Mouse (Mus musculus) C3H10T1/2 (cell line): ENCODE results near the gene Atxn2l. TPM values are rescaled to one million over a fixed set of nuclear protein-coding genes. Genes with fewer than 3 reads are reported as not detected.

Source experiments
- polyA plus RNA-seq, 2 experiments: library from polyadenylated mRNA; unstranded; fragments of >200 nt; fragmentation: generic; extraction: Trizol; gene quantifications; one replicate each; pipeline ENCODE4 v1.2.1; 2012; ENCODE audit warnings: missing spikeins in 2 of 2

The Atxn2l gene
- 10 to 100 TPM; 26.2 to 51.5 TPM for polyA plus RNA-seq

DNA sequence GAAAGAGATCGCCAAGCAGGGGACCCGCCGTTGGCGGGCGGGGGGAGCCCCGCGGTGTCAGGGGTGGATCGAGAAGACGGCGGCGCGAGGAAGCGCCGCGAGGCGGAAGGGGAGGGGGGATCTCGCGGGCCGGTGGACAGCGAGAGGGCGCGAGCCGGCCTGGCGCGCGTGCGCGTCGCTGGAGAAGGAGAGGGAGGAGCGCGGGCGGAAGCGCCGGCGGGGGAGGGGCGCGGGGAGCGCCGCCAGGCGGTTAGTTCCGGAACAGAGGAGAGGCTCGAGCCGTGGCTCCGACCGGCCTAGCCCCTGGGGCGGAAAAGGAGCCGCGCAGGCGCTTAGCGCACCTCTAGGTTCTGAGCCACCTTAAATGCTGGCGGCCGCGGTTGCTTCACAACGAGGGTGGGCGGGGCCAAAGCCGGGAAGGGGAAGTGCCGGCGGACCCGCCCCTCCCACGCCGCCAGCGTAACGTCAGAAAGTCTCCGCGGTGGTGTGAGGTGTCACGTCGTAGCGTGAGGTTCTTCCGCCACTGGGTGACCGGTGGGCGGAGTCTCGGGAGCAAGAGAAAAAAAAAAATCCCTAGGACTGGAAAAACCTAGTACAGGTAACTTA is at the start of gene Atxn2l:
TSS of gene Atxn2l (minus strand) at position 165 of the 606 bp plus-strand sequence.

DNA sequence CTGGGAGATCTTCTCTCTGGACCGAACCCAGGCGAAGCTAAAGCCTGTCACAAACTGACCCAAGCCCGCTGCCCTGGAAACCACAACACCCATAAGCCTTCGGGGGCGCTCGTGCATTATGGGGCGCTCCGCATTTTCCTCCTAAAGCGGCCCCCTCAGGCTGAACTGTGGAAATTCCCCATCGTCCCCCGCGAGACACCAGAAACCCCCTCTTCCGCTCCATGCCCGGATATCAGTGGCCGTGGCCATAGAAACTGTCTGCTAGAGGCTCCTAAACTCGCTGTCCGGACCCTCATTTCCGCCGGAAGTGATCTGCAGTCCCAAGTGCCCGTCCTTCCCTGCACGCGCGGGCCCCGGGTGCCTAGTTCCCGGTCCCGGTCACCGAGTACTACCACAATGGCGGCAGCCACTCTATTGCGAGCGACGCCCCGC is 16.2 kb downstream of the Atxn2l start, which contains the start of gene Tufm:
TSS of gene Tufm (plus strand) at position 310 of the 432 bp plus-strand sequence.

DNA sequence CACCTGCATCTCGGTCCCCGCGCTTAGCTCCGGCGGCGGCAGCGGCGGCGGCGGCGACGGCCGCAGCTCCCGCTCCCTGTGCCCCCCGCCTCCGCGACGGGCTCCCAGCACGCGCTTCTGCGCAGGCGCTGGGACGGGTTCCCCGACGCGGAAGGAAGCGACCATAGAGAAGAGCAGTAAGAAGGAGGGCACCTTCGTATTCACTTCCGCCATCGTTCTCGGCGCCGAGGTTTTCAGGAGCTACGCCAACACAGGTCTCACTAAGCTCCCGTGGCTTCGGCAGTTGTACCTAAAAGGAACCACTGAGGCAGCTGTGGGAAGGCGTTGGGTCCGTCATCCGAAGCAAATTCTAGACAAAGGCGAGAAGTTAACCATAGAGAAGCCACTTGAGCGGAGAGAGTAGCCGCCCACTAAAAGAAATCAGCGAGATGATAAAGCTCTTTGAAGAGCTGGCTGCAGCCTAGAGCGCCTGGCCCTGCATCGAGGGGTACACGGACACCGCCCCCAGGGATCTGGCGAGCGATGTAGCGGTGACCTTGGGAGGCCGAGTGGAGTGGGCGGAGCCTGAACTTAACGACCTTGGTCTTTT is 28.1 kb downstream of the Atxn2l start, which contains the start of gene Sh2b1:
TSS of gene Sh2b1 (minus strand) at position 432 of the 589 bp plus-strand sequence.

DNA sequence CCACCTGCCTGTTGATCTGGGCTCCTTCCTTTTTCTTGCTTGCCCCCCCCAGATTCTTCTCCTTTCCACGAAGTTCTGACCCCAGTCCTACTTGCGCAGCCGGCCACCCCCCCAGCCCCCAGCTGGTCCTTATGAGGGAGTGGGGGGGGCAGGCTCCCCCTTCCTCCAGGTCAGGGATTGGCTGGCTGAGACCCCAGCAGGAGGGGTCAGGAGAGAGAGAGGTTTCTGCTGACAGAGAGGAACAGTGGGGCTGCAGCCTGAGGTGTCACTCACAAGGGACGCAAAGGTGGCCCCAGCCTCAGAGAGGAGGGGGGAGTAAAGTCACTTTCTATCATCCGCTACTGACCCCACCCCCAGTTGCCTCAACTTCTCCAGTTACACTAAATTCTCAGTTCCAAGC is 40.2 kb downstream of the Atxn2l start, which contains the start of gene Atp2a1:
TSS of gene Atp2a1 (minus strand) at position 105 of the 400 bp plus-strand sequence.

Other genes starting within 250 kb of the Atxn2l start
- gene Sbk1, start 230.8 kb downstream of the Atxn2l start, polyA plus RNA-seq: 1 to 10 TPM; 2.4 to 7.4 TPM
- under 1 TPM; 0.06 to 0.24 TPM for gene Lat, start 133.9 kb downstream of the Atxn2l start, polyA plus RNA-seq
- gene Spns1, start 126.0 kb downstream of the Atxn2l start, polyA plus RNA-seq: 10 to 100 TPM; 29.3 to 68.5 TPM
- 1 to 10 TPM in 1 of 2 experiments, under 1 TPM in 1; 0.76 to 2.2 TPM for gene Nfatc2ip, start 106.7 kb downstream of the Atxn2l start, polyA plus RNA-seq
- not detected for gene Cd19, start 88.5 kb downstream of the Atxn2l start, polyA plus RNA-seq
- gene Rabep2, start 74.7 kb downstream of the Atxn2l start, polyA plus RNA-seq: 10 to 100 TPM; 11.8 to 23.9 TPM
- gene Atp2a1, start 40.3 kb downstream of the Atxn2l start, polyA plus RNA-seq: under 1 TPM; 0.06 to 0.48 TPM
- gene Sh2b1, start 28.0 kb downstream of the Atxn2l start, polyA plus RNA-seq: 10 to 100 TPM; 10.5 to 37.6 TPM
- 100 to 1,000 TPM; 113 to 212 TPM for gene Tufm, start 16.1 kb downstream of the Atxn2l start, polyA plus RNA-seq
- gene Eif3c, start 63.0 kb upstream of the Atxn2l start, polyA plus RNA-seq: 100 to 1,000 TPM in 1 of 2 experiments, 10 to 100 TPM in 1; 71.1 to 121 TPM
- under 1 TPM; 0.28 to 0.60 TPM for gene Apobr, start 81.5 kb upstream of the Atxn2l start, polyA plus RNA-seq
- gene Cln3, start 82.4 kb upstream of the Atxn2l start, polyA plus RNA-seq: under 1 TPM; 0.26 to 0.27 TPM
- not detected for gene Il27, start 91.5 kb upstream of the Atxn2l start, polyA plus RNA-seq
- 100 to 1,000 TPM in 1 of 2 experiments, 10 to 100 TPM in 1; 12.1 to 109 TPM for gene Nupr1, start 127.4 kb upstream of the Atxn2l start, polyA plus RNA-seq
- 10 to 100 TPM; 24.3 to 64.3 TPM for gene Sgf29, start 145.9 kb upstream of the Atxn2l start, polyA plus RNA-seq
- gene Sult1a1, start 173.0 kb upstream of the Atxn2l start, polyA plus RNA-seq: 10 to 100 TPM in 1 of 2 experiments, under 1 TPM in 1; 0.02 to 11.3 TPM
- gene Bola2, start 192.0 kb upstream of the Atxn2l start, polyA plus RNA-seq: 100 to 1,000 TPM in 1 of 2 experiments, 10 to 100 TPM in 1; 72.6 to 201 TPM
- 1 to 10 TPM; 5.3 to 7.8 TPM for gene Slx1b, start 192.3 kb upstream of the Atxn2l start, polyA plus RNA-seq
- gene Coro1a, start 204.3 kb upstream of the Atxn2l start, polyA plus RNA-seq: 1 to 10 TPM; 4.1 to 4.4 TPM